Mouse (Mus musculus): ENCODE results near the gene Fermt1. TPM values are rescaled to one million over a fixed set of nuclear protein-coding genes. Genes with fewer than 3 reads are reported as not detected.
A peak's percentile ranks its signal among the peaks of the same experiment; 100 is the strongest.

The Fermt1 gene
- polyA plus RNA-seq, 1 experiment from 2014 or later: 0.88 TPM

- Histone ChIP-seq H3K9me3 (no peaks in the 10 kb centered on the region), H3K4me2 (peak within 1 kb of the TSS; percentile 93), H3K27ac (replicated peaks) (0 out of 2 replicates have a peak within 1 kb of the TSS, but pooled peaks have one; percentile 5), H3K4me3 (peak within 1 kb of the TSS; percentile 62), H3K4me1 (peaks cover 30% of the 10 kb centered on the region), H3K9ac (peak within 1 kb of the TSS; percentile 76), H3K27me3 (replicated peaks) (peaks cover 60% of the 10 kb centered on the region), H3K36me3 (no peaks in the 10 kb centered on the region)
- 13% methylated on average over 12 of the region's 12 CpGs for WGBS
- ATAC-seq (ENCODE audit: extremely low read depth, insufficient number of reproducible peaks, low FRiP score, low TSS enrichment): no peak
Observed at GRCm38 (mm10) chr2:132880844-132881645, 64.7 kb downstream of the Fermt1 start, which contains the start of gene Lrrn4. Lrrn4 (minus strand) TSS chr2:132880891.

DNA sequence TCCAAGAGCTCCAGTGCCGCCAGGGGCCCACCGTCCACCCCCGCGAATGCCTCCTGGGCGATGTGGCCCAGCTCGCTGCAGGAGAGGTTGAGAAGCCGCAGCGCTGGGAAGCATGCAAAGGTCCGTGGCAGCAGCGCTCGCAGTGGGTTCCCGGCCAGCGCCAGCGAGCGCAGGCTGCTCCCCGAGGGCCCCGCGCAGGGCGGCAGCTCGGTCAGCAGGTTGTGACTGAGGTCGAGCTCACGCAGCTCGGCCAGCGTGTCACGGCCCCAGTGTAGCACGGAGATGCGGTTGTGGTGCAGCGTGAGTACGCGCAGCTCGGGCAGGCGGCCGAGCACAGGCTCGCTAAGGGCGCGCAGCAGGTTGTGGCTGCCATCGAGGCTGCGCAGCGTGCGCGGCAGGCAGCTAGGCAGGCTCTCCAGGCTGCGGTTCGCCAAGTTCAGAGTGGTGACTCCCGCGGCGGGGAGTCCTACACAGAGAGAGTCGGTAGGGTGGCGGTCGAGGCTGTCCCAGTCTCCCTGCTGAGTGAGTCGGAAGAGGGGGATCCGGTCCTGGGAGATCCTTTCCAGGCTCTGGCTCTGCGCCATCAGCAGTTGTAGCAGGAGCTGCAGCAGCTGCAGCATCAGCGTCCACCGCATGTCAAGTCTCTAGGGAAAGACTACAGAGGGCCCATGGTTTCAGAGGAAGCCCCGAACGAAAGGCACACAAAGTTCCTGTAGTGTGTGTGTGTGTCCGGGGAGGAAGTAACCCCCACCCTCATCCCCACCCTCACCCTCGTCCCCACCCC is 66.3 kb downstream of the Fermt1 start:
- 0 out of 2 replicates have a peak, but pooled peaks have one; percentile 47 for ATAC-seq (ENCODE audit: extremely low read depth, insufficient number of reproducible peaks, low FRiP score, low TSS enrichment)
- Histone ChIP-seq H3K4me1 (peaks cover 26% of the 10 kb centered on the region), H3K27me3 (replicated peaks) (peaks cover 56% of the 10 kb centered on the region), H3K27ac (replicated peaks) (no peak overlapping the region), H3K36me3 (no peaks in the 10 kb centered on the region), H3K4me2 (peak overlapping the region; percentile 93), H3K4me3 (peak overlapping the region; percentile 62), H3K9me3 (no peaks in the 10 kb centered on the region), H3K9ac (peak overlapping the region; percentile 76)
- under 1% methylated on average over 58 of the region's 58 CpGs for WGBS

DNA sequence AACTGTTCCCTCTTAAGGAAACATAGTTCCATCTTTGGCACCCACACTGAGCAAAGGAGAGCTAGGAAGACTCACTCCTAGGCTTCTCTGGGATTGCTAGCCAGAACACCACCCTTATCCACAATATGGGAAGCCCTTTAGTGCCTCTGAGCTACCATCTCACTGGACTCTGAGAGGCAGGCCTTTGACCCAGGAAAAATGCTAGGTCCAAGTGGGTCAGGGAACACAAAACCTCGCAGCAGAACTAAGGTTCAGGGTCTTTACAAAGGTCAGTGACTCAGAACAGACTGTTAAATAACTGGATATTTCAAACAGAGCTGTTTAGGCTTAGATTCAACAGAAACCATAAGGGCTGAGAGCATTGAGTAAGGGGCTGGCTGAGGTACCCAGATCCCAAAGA is 68.7 kb downstream of the Fermt1 start:
- no peaks in the 10 kb centered on the region for H3K9me3 ChIP-seq
- H3K27me3 ChIP-seq (replicated peaks): peaks cover 55% of the 10 kb centered on the region
- H3K27ac ChIP-seq (replicated peaks): no peak overlapping the region
- 64% methylated on average over 1 of the region's 1 CpGs for WGBS
- H3K9ac ChIP-seq: no peak overlapping the region
- ATAC-seq (ENCODE audit: extremely low read depth, insufficient number of reproducible peaks, low FRiP score, low TSS enrichment): no peak
- H3K4me2 ChIP-seq: no peak overlapping the region
- H3K4me3 ChIP-seq: no peak overlapping the region
- H3K4me1 ChIP-seq: peaks cover 24% of the 10 kb centered on the region
- no peaks in the 10 kb centered on the region for H3K36me3 ChIP-seq

- Histone ChIP-seq H3K4me3 (no peak overlapping the region), H3K9me3 (no peaks in the 10 kb centered on the region), H3K4me1 (peaks cover 1% of the 10 kb centered on the region; the same call in 1 of the 2 replicates), H3K36me3 (no peaks in the 10 kb centered on the region), H3K4me2 (no peak overlapping the region), H3K27me3 (replicated peaks) (peaks cover 23% of the 10 kb centered on the region), H3K9ac (no peak overlapping the region), H3K27ac (replicated peaks) (no peak overlapping the region)
- WGBS: 76% methylated on average over 10 of the region's 10 CpGs
- ATAC-seq (ENCODE audit: extremely low read depth, insufficient number of reproducible peaks, low FRiP score, low TSS enrichment): no peak
Observed at GRCm38 (mm10) chr2:132873657-132874326, 71.9 kb downstream of the Fermt1 start.

DNA sequence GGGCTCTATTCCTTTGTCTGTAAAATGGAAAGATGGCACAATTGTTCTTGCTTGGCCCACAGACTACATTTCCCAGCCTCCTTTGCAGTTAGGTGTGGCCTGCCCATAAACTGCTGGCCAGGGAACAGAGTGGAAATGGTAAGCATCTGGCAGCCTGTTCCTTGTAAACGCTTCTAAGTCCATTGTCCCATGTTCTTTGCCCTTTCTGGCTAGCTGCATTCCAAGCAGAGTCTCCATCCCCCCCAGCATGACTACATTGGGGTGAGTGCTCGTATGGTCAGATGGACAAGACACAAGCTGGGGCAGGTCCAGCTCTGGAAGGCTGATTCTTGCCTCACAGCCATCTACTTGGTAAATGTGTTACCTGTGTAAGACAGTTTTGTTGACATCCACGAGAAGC is 74.0 kb downstream of the Fermt1 start:
- Histone ChIP-seq H3K27me3 (replicated peaks) (peaks cover 2% of the 10 kb centered on the region; the same call in 1 of the 2 replicates), H3K27ac (replicated peaks) (no peak overlapping the region), H3K36me3 (peaks cover 7% of the 10 kb centered on the region), H3K4me1 (no peaks in the 10 kb centered on the region), H3K9me3 (no peaks in the 10 kb centered on the region), H3K4me3 (no peak overlapping the region), H3K9ac (no peak overlapping the region), H3K4me2 (no peak overlapping the region)
- no peak for ATAC-seq (ENCODE audit: extremely low read depth, insufficient number of reproducible peaks, low FRiP score, low TSS enrichment)
- WGBS: 74% methylated on average over 3 of the region's 3 CpGs

DNA sequence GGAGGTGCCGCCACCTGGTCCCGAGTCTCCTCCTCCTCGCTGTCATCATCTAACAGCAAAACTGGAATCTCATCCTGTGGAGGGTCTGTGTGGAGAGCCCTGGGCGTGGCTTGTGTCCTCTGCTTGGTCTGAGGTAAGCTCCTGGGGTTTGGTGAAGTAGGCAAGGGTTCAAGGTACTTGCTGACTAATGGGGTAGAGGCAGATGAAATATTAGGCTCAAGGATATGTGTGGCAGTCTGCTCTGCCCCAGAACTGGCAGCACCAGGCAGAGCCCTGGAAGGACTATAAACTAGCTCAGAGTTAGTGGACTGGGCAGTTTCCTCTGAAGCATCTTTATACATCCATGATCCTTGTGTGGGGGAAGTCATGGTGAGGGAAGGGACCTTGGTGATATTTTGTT is 75.4 kb downstream of the Fermt1 start:
- Histone ChIP-seq H3K4me2 (no peak overlapping the region), H3K27ac (replicated peaks) (no peak overlapping the region), H3K4me3 (no peak overlapping the region), H3K9ac (no peak overlapping the region), H3K9me3 (no peaks in the 10 kb centered on the region), H3K27me3 (replicated peaks) (no peaks in the 10 kb centered on the region), H3K36me3 (peaks cover 18% of the 10 kb centered on the region), H3K4me1 (no peaks in the 10 kb centered on the region)
- WGBS: 70% methylated on average over 4 of the region's 4 CpGs
- ATAC-seq (ENCODE audit: extremely low read depth, insufficient number of reproducible peaks, low FRiP score, low TSS enrichment): no peak

DNA sequence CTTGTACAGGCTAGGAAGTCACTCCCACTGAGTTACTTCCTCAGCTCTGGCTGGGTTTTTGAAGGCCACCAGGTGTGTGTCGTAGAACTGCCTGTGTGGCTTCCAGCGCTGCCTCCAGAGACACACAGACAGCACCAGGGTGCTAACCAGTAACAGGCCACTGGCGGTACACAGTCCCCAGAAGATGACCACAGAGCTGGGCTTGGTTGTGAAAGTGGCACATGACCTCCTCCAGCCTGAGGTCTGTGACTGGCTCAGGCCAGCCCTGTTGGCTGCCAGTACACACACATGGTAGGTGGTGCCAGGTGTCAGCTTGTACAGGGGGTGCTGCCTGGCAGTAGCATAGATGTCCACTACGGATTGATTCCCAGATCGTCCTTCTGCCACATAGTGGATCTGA is 76.0 kb downstream of the Fermt1 start:
- Histone ChIP-seq H3K9ac (no peak overlapping the region), H3K36me3 (peaks cover 21% of the 10 kb centered on the region), H3K27me3 (replicated peaks) (no peaks in the 10 kb centered on the region), H3K4me1 (no peaks in the 10 kb centered on the region), H3K4me3 (no peak overlapping the region), H3K4me2 (no peak overlapping the region), H3K27ac (replicated peaks) (no peak overlapping the region), H3K9me3 (no peaks in the 10 kb centered on the region)
- no peak for ATAC-seq (ENCODE audit: extremely low read depth, insufficient number of reproducible peaks, low FRiP score, low TSS enrichment)
- WGBS: 76% methylated on average over 5 of the region's 5 CpGs

DNA sequence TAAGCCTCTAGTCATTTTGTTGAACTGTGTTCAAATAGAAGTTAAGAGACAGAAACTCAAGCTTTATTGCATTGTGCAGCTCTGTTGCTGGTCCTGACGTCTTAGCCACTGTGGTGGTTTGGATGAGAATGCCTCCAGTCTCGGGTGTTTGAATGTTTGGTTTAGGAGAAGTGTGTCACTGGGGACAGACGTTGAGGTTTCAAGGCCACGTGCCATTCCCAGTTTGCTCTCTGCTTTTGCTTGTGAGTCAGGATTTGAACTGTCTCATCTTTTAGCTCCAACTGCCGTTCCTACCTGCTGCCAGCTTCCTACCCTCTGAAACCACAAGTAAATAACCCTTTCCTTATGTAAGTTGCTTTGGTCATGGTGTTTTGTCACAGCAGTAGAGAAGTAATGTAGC is 78.2 kb downstream of the Fermt1 start:
- Histone ChIP-seq H3K4me3 (no peak overlapping the region), H3K36me3 (peaks cover 36% of the 10 kb centered on the region), H3K9me3 (no peaks in the 10 kb centered on the region), H3K27ac (replicated peaks) (no peak overlapping the region), H3K9ac (no peak overlapping the region), H3K27me3 (replicated peaks) (no peaks in the 10 kb centered on the region), H3K4me2 (no peak overlapping the region), H3K4me1 (no peaks in the 10 kb centered on the region)
- WGBS: 64% methylated on average over 5 of the region's 5 CpGs
- ATAC-seq (ENCODE audit: extremely low read depth, insufficient number of reproducible peaks, low FRiP score, low TSS enrichment): no peak

- H3K4me1 ChIP-seq: peaks cover 14% of the 10 kb centered on the region
- no peaks in the 10 kb centered on the region for H3K27me3 ChIP-seq (replicated peaks)
- no peak overlapping the region for H3K9ac ChIP-seq
- H3K4me3 ChIP-seq: no peak overlapping the region
- H3K36me3 ChIP-seq: peaks cover 36% of the 10 kb centered on the region
- ATAC-seq (ENCODE audit: extremely low read depth, insufficient number of reproducible peaks, low FRiP score, low TSS enrichment): no peak
- no peaks in the 10 kb centered on the region for H3K9me3 ChIP-seq
- 92% methylated on average over 2 of the region's 2 CpGs for WGBS
- no peak overlapping the region for H3K4me2 ChIP-seq
- no peak overlapping the region for H3K27ac ChIP-seq (replicated peaks)
Observed at GRCm38 (mm10) chr2:132863325-132863724, 82.4 kb downstream of the Fermt1 start.

- H3K9ac ChIP-seq: no peak overlapping the region
- ATAC-seq (ENCODE audit: extremely low read depth, insufficient number of reproducible peaks, low FRiP score, low TSS enrichment): no peak
- no peaks in the 10 kb centered on the region for H3K27me3 ChIP-seq (replicated peaks)
- H3K9me3 ChIP-seq: no peaks in the 10 kb centered on the region
- H3K36me3 ChIP-seq: peaks cover 28% of the 10 kb centered on the region
- no peak overlapping the region for H3K4me3 ChIP-seq
- peaks cover 15% of the 10 kb centered on the region for H3K4me1 ChIP-seq
- H3K27ac ChIP-seq (replicated peaks): no peak overlapping the region
- no peak overlapping the region for H3K4me2 ChIP-seq
- 84% methylated on average over 2 of the region's 2 CpGs for WGBS
Observed at GRCm38 (mm10) chr2:132861456-132861855, 84.2 kb downstream of the Fermt1 start.

DNA sequence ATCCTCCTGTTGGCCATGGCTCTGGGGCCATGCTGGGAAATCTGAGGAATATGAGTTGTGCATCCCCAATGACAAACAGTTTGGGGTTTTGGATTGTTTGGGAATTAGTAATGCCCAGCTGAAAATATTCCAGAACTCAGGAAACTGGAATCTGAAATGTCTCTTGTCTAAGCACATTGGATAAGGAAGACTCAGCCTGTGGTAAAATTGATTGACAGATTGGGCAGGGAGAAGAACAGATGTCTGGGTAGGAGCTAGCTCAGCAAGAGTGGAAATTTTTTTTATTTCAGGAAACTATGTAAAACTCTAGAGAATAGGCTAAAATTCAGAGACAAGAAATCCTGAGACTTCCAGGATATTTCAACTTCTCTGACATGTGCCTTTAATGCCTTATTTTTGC is 85.3 kb downstream of the Fermt1 start:
- peaks cover 18% of the 10 kb centered on the region for H3K4me1 ChIP-seq
- H3K36me3 ChIP-seq: peaks cover 20% of the 10 kb centered on the region
- no peak overlapping the region for H3K4me3 ChIP-seq
- no peak overlapping the region for H3K4me2 ChIP-seq
- ATAC-seq (ENCODE audit: extremely low read depth, insufficient number of reproducible peaks, low FRiP score, low TSS enrichment): no peak
- H3K27ac ChIP-seq (replicated peaks): no peak overlapping the region
- no peaks in the 10 kb centered on the region for H3K9me3 ChIP-seq
- no peak overlapping the region for H3K9ac ChIP-seq
- no peaks in the 10 kb centered on the region for H3K27me3 ChIP-seq (replicated peaks)
